Mouse (Mus musculus): ENCODE results near the gene Sprr2k. TPM values are rescaled to one million over a fixed set of nuclear protein-coding genes. Genes with fewer than 3 reads are reported as not detected.

Gene Sprr2k
- not detected in 2 replicates for polyA plus RNA-seq (2015; fragmentation: Nextera tagmentation; extraction: Ambion mirVana)

DNA sequence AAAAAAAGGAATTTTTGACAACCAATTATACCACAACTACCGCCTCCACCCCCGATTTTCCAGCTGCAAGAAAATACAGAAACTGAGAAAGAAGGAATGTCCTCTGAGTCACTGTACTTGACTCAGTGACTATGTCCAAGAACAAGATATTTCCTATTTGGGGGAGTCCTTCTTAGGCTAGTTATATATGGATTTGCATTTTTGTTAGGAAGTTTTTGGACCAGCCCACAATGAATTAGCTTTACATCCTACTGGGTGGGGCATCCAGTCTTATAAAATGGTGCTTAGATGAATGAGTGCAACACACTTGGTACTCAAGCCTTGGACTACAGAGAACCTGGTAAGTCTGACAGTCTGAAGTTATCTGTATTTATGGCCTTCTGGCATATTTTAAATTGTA, at the start of gene Sprr2k:
Gene Sprr2k, plus strand, starts transcription at position 301 of the 400 bp plus-strand sequence.
- H3K9ac ChIP-seq (ENCODE audit: low read depth, low read length), result no peak within 1 kb of the TSS
- H3K9me3 ChIP-seq (replicated peaks; ENCODE audit: control insufficient read depth, low read length), result no peaks in the 10 kb centered on the region
- H3K4me3 ChIP-seq (ENCODE audit: low read depth, low read length), result no peak within 1 kb of the TSS
- no peaks in the 10 kb centered on the region for H3K36me3 ChIP-seq (ENCODE audit: control insufficient read depth, insufficient read depth)
- no peak for ATAC-seq (ENCODE audit: low read depth)
- H3K27me3 ChIP-seq (ENCODE audit: control insufficient read depth, insufficient read depth, low read depth, low read length), result no peaks in the 10 kb centered on the region
- no peak within 1 kb of the TSS for H3K4me2 ChIP-seq (ENCODE audit: low read depth, low read length)
- 63% methylated on average over 2 of the region's 2 CpGs for WGBS (ENCODE audit: insufficient replicate concordance)
- H3K27ac ChIP-seq (ENCODE audit: low read length), result no peak within 1 kb of the TSS
- no peaks in the 10 kb centered on the region for H3K4me1 ChIP-seq (ENCODE audit: control insufficient read depth, low read depth, low read length)

DNA sequence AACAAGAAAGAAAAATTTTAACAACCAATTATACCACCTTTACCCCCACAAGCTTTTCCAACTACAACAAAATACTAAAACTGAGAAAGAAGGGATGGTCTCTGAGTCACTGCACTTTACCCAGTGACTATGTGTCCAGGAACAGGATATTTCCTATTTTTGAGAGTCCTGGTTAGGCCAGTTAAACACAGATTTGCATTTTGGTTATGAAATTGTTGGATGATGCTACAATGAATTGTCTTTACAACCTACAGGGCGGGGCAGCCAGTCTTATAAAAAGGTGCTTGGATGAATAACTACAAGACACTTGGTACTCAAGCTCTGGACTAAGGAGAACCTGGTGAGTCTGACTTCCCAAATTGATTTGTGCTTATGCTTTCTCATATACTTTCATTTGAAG, 47.0 kb upstream of the Sprr2k start, which contains the start of gene Sprr2h:
Gene Sprr2h, plus strand, starts transcription at position 301 of the 400 bp plus-strand sequence.
- no peak within 1 kb of the TSS for H3K9ac ChIP-seq (ENCODE audit: low read depth, low read length)
- no peak within 1 kb of the TSS for H3K4me3 ChIP-seq (ENCODE audit: low read depth, low read length)
- H3K4me2 ChIP-seq (ENCODE audit: low read depth, low read length), result no peak within 1 kb of the TSS
- no peaks in the 10 kb centered on the region for H3K27me3 ChIP-seq (ENCODE audit: control insufficient read depth, insufficient read depth, low read depth, low read length)
- 50% methylated on average over 1 of the region's 1 CpGs for WGBS (ENCODE audit: insufficient replicate concordance)
- no peaks in the 10 kb centered on the region for H3K36me3 ChIP-seq (ENCODE audit: control insufficient read depth, insufficient read depth)
- no peaks in the 10 kb centered on the region for H3K4me1 ChIP-seq (ENCODE audit: control insufficient read depth, low read depth, low read length)
- no peak within 1 kb of the TSS for H3K27ac ChIP-seq (ENCODE audit: low read length)
- ATAC-seq (ENCODE audit: low read depth), result no peak
- no peaks in the 10 kb centered on the region for H3K9me3 ChIP-seq (replicated peaks; ENCODE audit: control insufficient read depth, low read length)

DNA sequence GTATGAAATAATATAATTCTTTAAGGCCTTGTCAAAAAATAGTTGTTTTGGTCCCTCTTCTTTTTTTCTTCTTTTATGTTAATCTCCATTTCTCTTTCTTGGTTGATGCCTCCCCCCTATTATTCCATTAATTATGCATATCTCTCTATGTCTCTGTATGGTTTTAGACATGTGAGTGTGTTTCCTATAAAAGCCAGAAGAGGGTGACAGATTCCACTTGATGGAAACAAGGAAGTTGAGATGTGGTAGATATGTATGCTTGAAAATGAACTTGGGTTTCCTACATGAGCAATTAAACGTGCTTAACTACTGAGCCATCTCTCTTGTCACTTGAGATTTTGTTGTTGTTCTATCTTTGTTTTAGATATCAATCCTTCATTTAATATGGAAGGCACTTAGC, 38.1 kb upstream of the Sprr2k start:
- H3K36me3 ChIP-seq (ENCODE audit: control insufficient read depth, insufficient read depth), result no peaks in the 10 kb centered on the region
- H3K4me3 ChIP-seq (ENCODE audit: low read depth, low read length), result no peak overlapping the region
- no peak overlapping the region for H3K4me2 ChIP-seq (ENCODE audit: low read depth, low read length)
- WGBS (ENCODE audit: insufficient replicate concordance), result 19% methylated on average over 1 of the region's 1 CpGs
- H3K9ac ChIP-seq (ENCODE audit: low read depth, low read length), result no peak overlapping the region
- no peaks in the 10 kb centered on the region for H3K9me3 ChIP-seq (replicated peaks; ENCODE audit: control insufficient read depth, low read length)
- no peaks in the 10 kb centered on the region for H3K27me3 ChIP-seq (ENCODE audit: control insufficient read depth, insufficient read depth, low read depth, low read length)
- no peak for ATAC-seq (ENCODE audit: low read depth)
- H3K27ac ChIP-seq (ENCODE audit: low read length), result no peak overlapping the region
- no peaks in the 10 kb centered on the region for H3K4me1 ChIP-seq (ENCODE audit: control insufficient read depth, low read depth, low read length)

DNA sequence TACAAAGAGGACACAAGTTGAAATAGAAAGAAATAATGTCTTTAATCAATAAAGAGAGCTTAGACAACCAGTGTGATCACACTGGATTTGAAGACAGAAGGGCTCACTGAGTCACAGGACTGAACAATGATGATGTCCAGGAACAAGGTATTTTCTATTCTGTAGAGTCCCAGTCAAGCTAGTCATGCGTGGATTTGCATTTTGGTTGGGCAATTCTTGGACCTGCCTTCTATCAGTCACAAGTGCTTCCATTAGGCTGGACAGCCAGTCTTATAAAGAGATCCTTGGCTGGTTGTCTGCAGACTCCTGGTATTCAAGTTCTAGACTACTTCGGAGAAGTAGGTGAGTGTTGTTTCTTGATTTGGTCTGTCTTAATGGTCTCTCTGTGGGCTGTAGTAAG, 24.7 kb upstream of the Sprr2k start, which contains the start of gene Sprr2i:
Gene Sprr2i, plus strand, starts transcription at position 301 of the 400 bp plus-strand sequence.
- Histone ChIP-seq H3K4me3 (ENCODE audit: low read depth, low read length) (no peak within 1 kb of the TSS), H3K9me3 (replicated peaks; ENCODE audit: control insufficient read depth, low read length) (no peaks in the 10 kb centered on the region), H3K4me1 (ENCODE audit: control insufficient read depth, low read depth, low read length) (no peaks in the 10 kb centered on the region), H3K27me3 (ENCODE audit: control insufficient read depth, insufficient read depth, low read depth, low read length) (no peaks in the 10 kb centered on the region), H3K9ac (ENCODE audit: low read depth, low read length) (no peak within 1 kb of the TSS), H3K36me3 (ENCODE audit: control insufficient read depth, insufficient read depth) (no peaks in the 10 kb centered on the region), H3K27ac (ENCODE audit: low read length) (no peak within 1 kb of the TSS), H3K4me2 (ENCODE audit: low read depth, low read length) (no peak within 1 kb of the TSS)
- ATAC-seq (ENCODE audit: low read depth), result no peak
- 66% methylated on average over 2 of the region's 2 CpGs for WGBS (ENCODE audit: insufficient replicate concordance)

DNA sequence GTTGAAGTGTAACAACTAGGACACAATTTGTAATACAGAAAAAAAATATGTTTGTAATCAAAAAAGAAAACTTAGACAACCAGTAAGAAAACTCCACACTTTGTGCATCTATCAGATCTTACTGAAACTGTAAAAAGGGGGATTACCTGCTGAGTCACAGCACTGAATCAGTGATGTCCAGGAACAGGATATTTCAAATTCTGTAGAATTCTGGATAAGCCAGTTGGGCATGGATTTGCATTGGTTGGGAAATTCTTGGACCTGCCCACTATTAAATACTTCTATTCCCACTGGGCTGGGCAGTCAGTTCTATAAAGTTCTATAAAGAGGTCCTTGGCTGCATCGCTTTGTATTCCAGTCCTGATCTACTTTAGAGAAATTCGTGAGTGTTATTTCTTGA, 14.6 kb upstream of the Sprr2k start, which contains the start of gene Sprr2j-ps:
Gene Sprr2j-ps, plus strand, starts transcription at position 301 of the 400 bp plus-strand sequence.
- no peaks in the 10 kb centered on the region for H3K27me3 ChIP-seq (ENCODE audit: control insufficient read depth, insufficient read depth, low read depth, low read length)
- H3K4me1 ChIP-seq (ENCODE audit: control insufficient read depth, low read depth, low read length), result no peaks in the 10 kb centered on the region
- H3K4me3 ChIP-seq (ENCODE audit: low read depth, low read length), result no peak within 1 kb of the TSS
- 62% methylated on average over 2 of the region's 2 CpGs for WGBS (ENCODE audit: insufficient replicate concordance)
- H3K27ac ChIP-seq (ENCODE audit: low read length), result no peak within 1 kb of the TSS
- ATAC-seq (ENCODE audit: low read depth), result no peak
- H3K9ac ChIP-seq (ENCODE audit: low read depth, low read length), result no peak within 1 kb of the TSS
- H3K36me3 ChIP-seq (ENCODE audit: control insufficient read depth, insufficient read depth), result no peaks in the 10 kb centered on the region
- no peak within 1 kb of the TSS for H3K4me2 ChIP-seq (ENCODE audit: low read depth, low read length)
- H3K9me3 ChIP-seq (replicated peaks; ENCODE audit: control insufficient read depth, low read length), result no peaks in the 10 kb centered on the region

DNA sequence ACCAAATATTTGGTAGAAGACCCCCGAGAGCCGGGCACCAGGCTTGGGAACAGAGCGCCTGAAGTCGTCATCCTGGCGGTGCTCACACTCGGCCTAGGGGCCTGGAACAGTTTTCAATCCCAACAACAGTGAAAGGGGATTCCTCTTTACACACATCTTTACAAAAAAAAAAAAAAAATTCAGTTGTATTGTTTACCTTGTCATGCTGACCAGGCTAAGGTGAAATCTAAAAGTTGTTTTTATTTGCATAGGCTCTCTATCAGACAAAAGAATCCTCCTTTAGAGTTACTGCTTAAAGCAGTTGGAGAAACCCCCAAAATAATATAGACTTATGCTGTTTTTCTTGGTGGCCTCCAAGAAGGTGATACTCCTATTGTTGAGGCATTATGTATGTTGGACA, 3.1 kb upstream of the Sprr2k start, which contains the start of gene Gm9774:
Gene Gm9774, minus strand, starts transcription at position 101 of the 400 bp plus-strand sequence.
- no peaks in the 10 kb centered on the region for H3K36me3 ChIP-seq (ENCODE audit: control insufficient read depth, insufficient read depth)
- H3K27me3 ChIP-seq (ENCODE audit: control insufficient read depth, insufficient read depth, low read depth, low read length), result no peaks in the 10 kb centered on the region
- no peaks in the 10 kb centered on the region for H3K9me3 ChIP-seq (replicated peaks; ENCODE audit: control insufficient read depth, low read length)
- H3K4me3 ChIP-seq (ENCODE audit: low read depth, low read length), result no peak within 1 kb of the TSS
- no peak within 1 kb of the TSS for H3K27ac ChIP-seq (ENCODE audit: low read length)
- H3K9ac ChIP-seq (ENCODE audit: low read depth, low read length), result no peak within 1 kb of the TSS
- no peak within 1 kb of the TSS for H3K4me2 ChIP-seq (ENCODE audit: low read depth, low read length)
- 79% methylated on average over 6 of the region's 6 CpGs for WGBS (ENCODE audit: insufficient replicate concordance)
- ATAC-seq (ENCODE audit: low read depth), result no peak
- no peaks in the 10 kb centered on the region for H3K4me1 ChIP-seq (ENCODE audit: control insufficient read depth, low read depth, low read length)

DNA sequence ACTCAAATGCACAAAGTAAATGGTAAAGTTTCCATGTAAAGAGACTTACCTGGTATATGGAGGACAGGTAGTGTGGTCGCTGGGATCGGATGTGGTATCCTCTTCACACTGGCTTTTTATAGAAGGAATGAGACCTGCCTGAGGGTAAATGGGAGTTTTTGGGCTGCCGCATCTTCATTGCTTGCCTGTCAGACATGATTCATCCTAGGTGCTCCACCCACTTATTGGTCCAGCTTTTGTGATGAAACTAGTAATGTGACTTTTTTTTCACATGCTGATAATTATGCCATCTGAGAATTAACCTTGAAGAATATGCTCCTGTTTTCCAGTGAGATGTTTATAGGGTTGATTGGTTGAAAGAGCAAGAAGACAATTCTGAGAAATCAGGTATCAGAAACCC, 6.3 kb downstream of the Sprr2k start, which contains the start of gene Sprr1b:
Gene Sprr1b, minus strand, starts transcription at position 101 of the 400 bp plus-strand sequence.
- Histone ChIP-seq H3K9me3 (replicated peaks; ENCODE audit: control insufficient read depth, low read length) (no peaks in the 10 kb centered on the region), H3K4me1 (ENCODE audit: control insufficient read depth, low read depth, low read length) (no peaks in the 10 kb centered on the region), H3K4me2 (ENCODE audit: low read depth, low read length) (no peak within 1 kb of the TSS), H3K27ac (ENCODE audit: low read length) (no peak within 1 kb of the TSS), H3K9ac (ENCODE audit: low read depth, low read length) (no peak within 1 kb of the TSS), H3K4me3 (ENCODE audit: low read depth, low read length) (no peak within 1 kb of the TSS), H3K36me3 (ENCODE audit: control insufficient read depth, insufficient read depth) (no peaks in the 10 kb centered on the region), H3K27me3 (ENCODE audit: control insufficient read depth, insufficient read depth, low read depth, low read length) (no peaks in the 10 kb centered on the region)
- 70% methylated on average over 3 of the region's 3 CpGs for WGBS (ENCODE audit: insufficient replicate concordance)
- no peak for ATAC-seq (ENCODE audit: low read depth)

DNA sequence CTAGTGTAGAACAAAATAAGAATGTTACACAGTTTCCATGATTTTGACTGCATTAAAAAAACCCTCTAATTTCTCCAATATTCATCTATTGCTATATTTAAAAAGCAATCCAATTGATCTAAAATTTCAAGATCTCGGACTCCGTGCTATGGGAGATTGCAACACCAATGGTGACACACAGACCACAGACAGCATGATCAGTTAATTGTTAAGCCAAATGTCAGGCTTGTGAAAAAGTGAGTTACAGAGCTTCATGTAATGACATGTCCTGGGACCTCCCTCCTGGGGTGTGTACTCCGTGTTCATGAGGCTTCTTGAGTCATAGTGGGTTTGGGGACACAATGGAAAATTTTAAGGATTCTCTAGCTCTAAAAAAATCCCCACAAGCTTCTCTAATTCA, 7.8 kb downstream of the Sprr2k start:
- WGBS (ENCODE audit: insufficient replicate concordance), result 60% methylated on average over 3 of the region's 3 CpGs
- Histone ChIP-seq H3K9me3 (replicated peaks; ENCODE audit: control insufficient read depth, low read length) (no peaks in the 10 kb centered on the region), H3K27ac (ENCODE audit: low read length) (no peak overlapping the region), H3K4me2 (ENCODE audit: low read depth, low read length) (no peak overlapping the region), H3K9ac (ENCODE audit: low read depth, low read length) (no peak overlapping the region), H3K36me3 (ENCODE audit: control insufficient read depth, insufficient read depth) (no peaks in the 10 kb centered on the region), H3K4me1 (ENCODE audit: control insufficient read depth, low read depth, low read length) (no peaks in the 10 kb centered on the region), H3K27me3 (ENCODE audit: control insufficient read depth, insufficient read depth, low read depth, low read length) (no peaks in the 10 kb centered on the region), H3K4me3 (ENCODE audit: low read depth, low read length) (no peak overlapping the region)
- ATAC-seq (ENCODE audit: low read depth), result no peak

DNA sequence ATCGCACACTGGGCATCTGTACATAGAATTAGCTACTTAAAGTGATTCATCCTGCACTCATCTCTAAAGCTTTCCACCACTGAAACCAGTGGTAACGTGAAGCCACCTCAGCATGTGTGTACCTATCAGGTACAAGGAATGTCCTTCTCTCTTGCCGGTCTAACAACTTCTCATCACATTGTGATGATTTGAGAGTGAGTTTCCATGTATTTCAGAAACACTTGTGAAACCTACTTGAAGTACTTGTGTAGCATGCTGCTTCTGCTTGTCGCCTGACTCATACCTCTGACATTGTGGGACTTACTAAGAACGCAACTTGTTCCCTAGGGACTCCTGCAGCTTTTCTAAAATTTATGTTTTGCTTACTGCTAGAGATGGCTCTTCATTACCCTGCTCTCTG, 22.8 kb downstream of the Sprr2k start:
- no peak overlapping the region for H3K27ac ChIP-seq (ENCODE audit: low read length)
- H3K4me2 ChIP-seq (ENCODE audit: low read depth, low read length), result no peak overlapping the region
- no peak for ATAC-seq (ENCODE audit: low read depth)
- H3K9ac ChIP-seq (ENCODE audit: low read depth, low read length), result no peak overlapping the region
- no peaks in the 10 kb centered on the region for H3K27me3 ChIP-seq (ENCODE audit: control insufficient read depth, insufficient read depth, low read depth, low read length)
- no peaks in the 10 kb centered on the region for H3K9me3 ChIP-seq (replicated peaks; ENCODE audit: control insufficient read depth, low read length)
- no peak overlapping the region for H3K4me3 ChIP-seq (ENCODE audit: low read depth, low read length)
- WGBS (ENCODE audit: insufficient replicate concordance), result 62% methylated on average over 5 of the region's 5 CpGs
- H3K36me3 ChIP-seq (ENCODE audit: control insufficient read depth, insufficient read depth), result no peaks in the 10 kb centered on the region
- H3K4me1 ChIP-seq (ENCODE audit: control insufficient read depth, low read depth, low read length), result no peaks in the 10 kb centered on the region

All from liver, embryonic 16.5 days (tissue).